Mouse (Mus musculus): ENCODE measurements at regions not wholly inside any gene's neighbourhood (a gene's known extent, or its start where the extent isn't known, plus 50 kb on each side); places are given as distances from the start of the nearest gene placed in this dataset.

DNA sequence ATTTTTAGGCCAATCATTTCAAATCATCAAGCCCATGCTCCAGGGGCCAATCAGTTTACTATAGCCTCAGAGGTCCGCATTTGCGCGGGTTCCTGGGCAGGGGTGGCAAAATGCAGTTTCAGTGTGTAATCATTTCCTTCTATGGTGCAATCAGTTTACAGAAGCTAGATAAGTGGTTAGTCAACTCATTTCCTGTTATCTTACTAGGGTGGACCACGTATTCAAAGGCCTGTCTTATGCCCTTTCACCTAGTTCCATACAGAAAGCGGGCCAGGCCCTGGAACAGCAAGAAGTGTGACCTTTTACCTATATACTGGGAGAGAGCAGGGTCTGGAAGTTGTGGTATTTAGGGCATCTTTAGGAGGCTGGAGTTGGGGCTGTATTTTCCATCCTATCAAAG lies 62.0 kb upstream of the Qrfpr start:
- ATAC-seq (replicated peaks; ENCODE audit: poor library complexity, severe bottlenecking): no peak

DNA sequence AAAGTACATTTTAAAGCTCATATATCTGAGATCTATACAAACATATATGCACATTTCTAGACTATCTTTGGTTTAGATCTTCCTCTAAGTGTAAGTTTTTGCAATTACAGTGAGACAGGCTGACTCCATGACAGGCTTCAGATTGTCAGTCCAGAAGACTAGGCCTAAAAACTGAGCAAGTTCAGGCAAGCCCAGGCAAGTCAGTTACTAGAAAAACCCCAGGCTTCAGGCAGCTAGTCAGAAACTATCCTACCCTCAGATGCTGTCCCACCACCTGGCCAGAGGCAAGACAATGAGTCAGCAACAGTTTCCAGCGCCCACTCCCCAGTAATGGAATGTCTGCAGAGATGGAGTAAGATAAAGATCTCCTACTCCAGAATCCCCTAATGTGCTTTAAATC lies 53.4 kb upstream of the Qrfpr start:
- no peak for ATAC-seq (replicated peaks; ENCODE audit: poor library complexity, severe bottlenecking)
